Mouse (Mus musculus): ENCODE measurements around the gene Tnfrsf13c.

The Tnfrsf13c gene

GRCm38 (mm10) chr15:82186931-82187330 lies 37.2 kb downstream of the Tnfrsf13c start:
- ChIA-PET POLR2A (interaction anchor here in 3 of 4 experiments (0.7 to 8.1 kb wide), 24 partner anchors 9 to 963 kb away, joined by 3 to 76 read pairs (median 8); partner anchors contain the start of genes Srebf2 (in 3 of the 3), Cenpm (in 1 of the 3), Shisa8 (in 1 of the 3) and Tnfrsf13c (in 1 of the 3)), CTCF (interaction anchor here (0.6 to 3.8 kb wide), 9 partner anchors 11 to 56 kb away, joined by 3 to 22 read pairs (median 6); partner anchors contain the start of gene Srebf2 (in 3 of the 4))

DNA sequence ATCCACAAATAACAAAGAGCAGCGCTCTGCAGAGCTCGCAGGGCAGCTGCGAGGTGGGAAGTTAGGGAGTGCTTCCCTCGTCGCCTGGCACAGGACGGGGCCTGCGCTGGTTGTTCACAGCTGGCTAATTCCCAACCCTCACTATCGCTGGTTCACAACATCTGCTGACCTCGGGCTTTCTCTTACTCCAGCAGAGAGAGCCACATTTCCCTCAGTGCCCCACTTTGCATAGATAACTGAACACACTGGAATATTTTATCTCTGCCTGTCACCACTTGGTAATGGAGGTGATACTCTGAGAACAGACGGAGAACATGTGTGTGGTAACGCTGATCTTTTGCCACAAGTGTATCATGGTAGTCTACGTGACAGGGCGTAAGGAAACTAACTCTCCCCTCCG lies 38.0 kb downstream of the Tnfrsf13c start:
- CTCF ChIA-PET, result interaction anchor here in 3 of 4 experiments (0.6 to 3.8 kb wide), 5 partner anchors 21 to 56 kb away, joined by 3 to 22 read pairs (median 4); partner anchors contain the start of gene Srebf2 (in 1 of the 3)
- POLR2A ChIA-PET, result interaction anchor here (0.5 to 8.1 kb wide), 22 partner anchors 9 to 120 kb away, joined by 3 to 76 read pairs (median 7); partner anchors contain the start of genes Srebf2 (in 3 of the 4), Shisa8 (in 1 of the 4) and Tnfrsf13c (in 1 of the 4)

DNA sequence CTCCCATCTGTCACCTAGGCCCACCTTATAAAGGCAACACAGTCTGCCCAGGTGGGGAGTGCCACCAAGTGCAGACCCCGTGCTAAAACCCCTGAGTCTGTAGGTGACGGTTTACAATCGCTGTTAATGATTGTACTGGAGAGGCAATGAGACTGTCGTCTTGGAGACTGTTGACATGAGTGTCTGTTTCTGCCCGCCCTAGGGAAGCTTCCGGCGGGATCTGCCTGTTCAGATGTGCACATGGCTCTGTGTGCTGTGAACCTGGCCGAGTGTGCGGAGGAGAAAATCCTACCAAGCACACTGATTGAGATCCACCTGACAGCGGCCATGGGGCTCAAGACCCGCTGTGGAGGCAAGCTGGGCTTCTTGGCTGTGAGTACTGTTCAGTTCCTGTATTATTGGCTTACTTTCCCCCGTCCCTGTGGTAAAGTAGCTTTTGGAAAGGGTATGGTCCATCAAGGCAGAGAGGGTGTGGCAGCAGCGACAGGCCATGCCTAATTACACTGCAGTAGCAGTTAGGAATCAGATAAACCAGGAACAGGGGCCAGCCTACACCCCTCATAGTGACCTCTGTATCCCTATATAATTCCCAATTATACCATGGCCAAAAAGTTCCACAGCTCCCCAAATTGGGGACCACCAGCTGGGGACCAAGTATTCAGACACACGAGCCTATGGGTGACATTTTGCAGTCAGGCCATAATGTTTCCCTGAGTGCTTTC lies 38.9 kb downstream of the Tnfrsf13c start:
- CTCF ChIA-PET, result interaction anchor here (0.5 to 3.8 kb wide), 8 partner anchors 20 to 150 kb away, joined by 3 to 22 read pairs (median 4); no protein-coding TSS in a partner anchor
- POLR2A ChIA-PET, result interaction anchor here (0.6 to 8.1 kb wide), 23 partner anchors 8 to 138 kb away, joined by 3 to 76 read pairs (median 6); partner anchors contain the start of genes Srebf2 (in 3 of the 4) and Shisa8 (in 2 of the 4)

DNA sequence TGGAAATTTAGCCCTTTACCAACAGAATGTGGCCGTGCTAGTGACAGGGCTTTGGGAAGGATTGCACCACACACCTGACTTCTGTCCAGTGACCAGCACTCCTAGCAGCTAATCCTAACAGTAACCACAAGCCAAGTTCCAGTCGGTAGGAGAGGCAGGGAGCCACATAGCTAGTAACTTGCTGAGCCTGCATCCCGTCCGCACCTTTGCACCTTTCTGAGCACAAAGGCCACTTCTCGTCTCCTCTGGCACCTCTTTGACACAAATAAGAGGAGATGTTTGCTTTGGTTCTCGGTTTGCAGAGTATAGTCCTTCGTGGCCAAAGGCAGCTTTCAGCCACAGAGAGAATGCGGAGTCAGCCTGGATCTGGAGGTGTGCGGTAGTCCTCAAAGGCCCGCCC lies 39.5 kb downstream of the Tnfrsf13c start:
- CTCF ChIA-PET, result interaction anchor here in 3 of 4 experiments (0.5 to 3.8 kb wide), 9 partner anchors 20 to 150 kb away, joined by 3 to 22 read pairs (median 4); no protein-coding TSS in a partner anchor
- POLR2A ChIA-PET, result interaction anchor here in 3 of 4 experiments (0.7 to 8.1 kb wide), 23 partner anchors 8 to 49 kb away, joined by 3 to 76 read pairs (median 4); partner anchors contain the start of genes Srebf2 (in 2 of the 3) and Shisa8 (in 1 of the 3)

GRCm38 (mm10) chr15:82184183-82184582 lies 40.0 kb downstream of the Tnfrsf13c start:
- ChIA-PET CTCF (interaction anchor here in 3 of 4 experiments (0.5 to 3.8 kb wide), 8 partner anchors 19 to 149 kb away, joined by 3 to 22 read pairs (median 4); no protein-coding TSS in a partner anchor), POLR2A (interaction anchor here in 3 of 4 experiments (0.7 to 8.1 kb wide), 19 partner anchors 7 to 50 kb away, joined by 3 to 76 read pairs (median 4); partner anchors contain the start of genes Srebf2 (in 2 of the 3) and Shisa8 (in 1 of the 3))

DNA sequence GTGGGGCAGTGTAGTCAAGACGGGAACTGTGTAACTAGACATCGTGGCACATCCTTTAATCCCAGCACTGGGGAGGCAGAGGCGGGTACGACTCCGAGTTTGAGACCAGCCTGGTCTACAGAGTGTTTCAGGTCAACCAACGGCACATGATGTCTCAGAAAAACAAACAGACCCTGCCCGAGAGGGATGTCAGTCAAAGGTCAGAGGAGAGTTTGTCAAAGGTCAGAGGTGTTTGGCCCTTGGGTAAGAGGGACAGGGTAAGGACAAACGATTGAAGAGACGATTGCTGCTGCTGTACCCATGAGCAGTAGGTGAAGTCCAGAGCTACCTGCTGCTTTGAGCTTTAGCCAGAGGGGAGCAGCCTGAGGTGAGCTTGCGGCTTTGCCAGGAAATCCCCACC lies 40.6 kb downstream of the Tnfrsf13c start:
- ChIA-PET CTCF (interaction anchor here in 2 of 4 experiments (1.5 to 3.8 kb wide), 2 partner anchors 19 to 38 kb away, joined by 4 to 22 read pairs; no protein-coding TSS in a partner anchor), POLR2A (interaction anchor here in 2 of 4 experiments (0.6 to 8.1 kb wide), 12 partner anchors 9 to 783 kb away, joined by 3 to 76 read pairs (median 8); partner anchors contain the start of genes Srebf2 (in 2 of the 2) and Shisa8 (in 1 of the 2))

GRCm38 (mm10) chr15:82182311-82182710 lies 41.9 kb downstream of the Tnfrsf13c start:
- POLR2A ChIA-PET, result interaction anchor here in 2 of 4 experiments (0.8 to 3.1 kb wide), 12 partner anchors 9 to 55 kb away, joined by 3 to 14 read pairs (median 3); partner anchors contain the start of gene Srebf2 (in 2 of the 2)
- CTCF ChIA-PET, result interaction anchor here in 1 of 4 experiments (1.1 to 3.3 kb wide), 4 partner anchors 9 to 39 kb away, joined by 3 to 11 read pairs (median 4); no protein-coding TSS in a partner anchor

- CTCF ChIA-PET, result interaction anchor here in 3 of 4 experiments (0.6 to 3.3 kb wide), 8 partner anchors 12 to 90 kb away, joined by 3 to 11 read pairs (median 4); no protein-coding TSS in a partner anchor
- POLR2A ChIA-PET, result interaction anchor here in 2 of 4 experiments (1.0 to 3.1 kb wide), 13 partner anchors 8 to 56 kb away, joined by 4 to 14 read pairs (median 5); partner anchors contain the start of gene Srebf2 (in 2 of the 2)
Observed at GRCm38 (mm10) chr15:82181131-82181530, 43.0 kb downstream of the Tnfrsf13c start.

DNA sequence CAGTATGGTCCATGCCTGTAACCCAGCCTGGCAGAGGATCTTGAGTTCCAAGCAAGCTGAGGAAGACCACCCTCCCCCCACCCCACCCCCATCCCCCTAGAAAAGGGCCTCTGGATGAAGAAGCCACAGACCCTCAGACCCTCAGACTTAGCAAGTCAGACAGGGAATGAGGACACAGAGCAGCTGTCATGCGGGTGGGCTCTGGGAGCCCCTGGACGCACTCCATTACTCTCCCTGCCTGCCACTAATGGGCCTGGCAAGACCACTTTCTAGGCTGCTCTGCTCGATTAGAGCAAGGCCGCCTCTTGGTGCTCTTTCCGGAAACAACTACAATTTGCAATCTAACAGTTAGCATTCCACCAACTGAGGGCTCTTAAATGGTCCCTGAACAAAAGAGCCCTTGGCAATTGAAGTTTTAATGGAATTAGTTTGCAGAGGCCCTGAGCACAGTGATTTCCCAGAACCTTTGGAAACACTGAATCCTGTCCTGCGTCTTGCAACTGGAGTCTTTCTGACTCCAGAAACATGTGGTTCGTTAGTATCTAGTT lies 46.4 kb downstream of the Tnfrsf13c start:
- ChIA-PET POLR2A (interaction anchor here (0.7 to 2.1 kb wide), 17 partner anchors 7 to 148 kb away, joined by 3 to 9 read pairs (median 5); partner anchors contain the start of gene Srebf2 (in 2 of the 4)), CTCF (interaction anchor here in 3 of 4 experiments (1.1 to 3.0 kb wide), 3 partner anchors 11 to 20 kb away, joined by 3 to 16 read pairs (median 8); no protein-coding TSS in a partner anchor)

DNA sequence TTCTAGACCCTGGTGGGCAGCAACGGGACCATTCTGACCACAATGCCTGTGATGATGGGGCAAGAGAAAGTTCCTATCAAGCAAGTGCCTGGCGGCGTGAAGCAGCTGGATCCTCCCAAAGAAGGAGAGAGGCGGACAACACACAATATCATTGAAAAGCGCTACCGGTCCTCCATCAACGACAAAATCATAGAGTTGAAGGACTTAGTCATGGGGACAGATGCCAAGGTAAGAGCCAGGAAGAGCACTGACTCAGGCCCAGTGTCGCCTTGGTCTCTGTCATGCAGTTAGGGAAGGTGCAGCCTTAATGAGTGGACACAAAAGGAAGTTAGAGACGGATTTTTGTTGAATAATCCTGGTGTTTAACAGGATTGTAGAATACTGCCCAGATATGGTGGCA lies 49.1 kb downstream of the Tnfrsf13c start:
- POLR2A ChIA-PET, result interaction anchor here in 1 of 4 experiments (1.6 kb wide), 1 partner anchor 10 kb away, joined by 6 read pairs; no protein-coding TSS in a partner anchor
- CTCF ChIA-PET, result no interaction called here

DNA sequence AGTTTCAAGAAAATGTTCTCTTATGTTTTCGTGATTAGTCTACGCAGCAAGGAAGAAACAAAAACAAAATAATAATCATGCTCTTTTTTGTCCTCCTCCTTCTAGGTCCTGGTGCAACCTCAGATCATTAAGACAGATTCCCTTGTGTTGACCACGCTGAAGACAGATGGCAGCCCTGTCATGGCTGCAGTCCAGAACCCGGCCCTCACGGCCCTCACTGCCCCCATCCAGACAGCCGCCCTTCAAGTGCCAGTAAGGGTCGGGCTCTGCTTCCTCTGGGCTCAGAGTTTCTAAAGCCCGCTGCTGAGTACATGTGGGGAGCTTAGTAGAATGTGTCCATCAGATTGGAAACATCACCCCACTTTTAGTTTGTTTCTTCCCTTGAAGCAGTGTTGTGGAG lies 51.5 kb downstream of the Tnfrsf13c start:
- CTCF ChIA-PET, result interaction anchor here in 1 of 4 experiments (1.0 kb wide), 1 partner anchor 9 kb away, joined by 3 read pairs; no protein-coding TSS in a partner anchor

More for the DNA sequence above, 51.5 kb downstream of the Tnfrsf13c start:
- POLR2A ChIA-PET, result interaction anchor here in 3 of 4 experiments (0.6 to 20.8 kb wide), 15 partner anchors 8 to 211 kb away, joined by 3 to 208 read pairs (median 5); partner anchors contain the start of genes Srebf2 (in 2 of the 3) and Shisa8 (in 1 of the 3)
